Mouse (Mus musculus): Measurements from ENCODE around the gene Tmed9.

Gene Tmed9

DNA sequence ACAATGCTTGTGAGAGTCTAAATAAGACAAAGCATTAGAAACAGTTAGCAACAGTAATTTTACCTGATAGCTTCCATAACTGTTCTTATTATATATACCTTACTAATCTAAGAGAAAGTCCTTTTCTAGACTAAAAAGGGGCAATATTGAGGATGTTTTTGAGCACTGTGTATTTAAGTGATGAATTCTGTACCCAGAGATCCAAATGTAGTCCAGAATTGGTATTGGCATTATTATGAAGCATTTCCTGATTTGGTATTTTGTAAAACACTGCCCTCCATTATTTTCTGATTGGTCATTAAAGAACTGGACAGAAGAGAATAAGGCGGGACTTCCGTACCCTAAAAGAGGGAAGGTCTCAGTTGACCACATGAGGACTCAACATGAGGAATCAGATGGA is at the start of gene Tmed9:
Tmed9 (plus strand) TSS at position 301 of the 400 bp plus-strand sequence.
- no peak for DNase-seq

DNA sequence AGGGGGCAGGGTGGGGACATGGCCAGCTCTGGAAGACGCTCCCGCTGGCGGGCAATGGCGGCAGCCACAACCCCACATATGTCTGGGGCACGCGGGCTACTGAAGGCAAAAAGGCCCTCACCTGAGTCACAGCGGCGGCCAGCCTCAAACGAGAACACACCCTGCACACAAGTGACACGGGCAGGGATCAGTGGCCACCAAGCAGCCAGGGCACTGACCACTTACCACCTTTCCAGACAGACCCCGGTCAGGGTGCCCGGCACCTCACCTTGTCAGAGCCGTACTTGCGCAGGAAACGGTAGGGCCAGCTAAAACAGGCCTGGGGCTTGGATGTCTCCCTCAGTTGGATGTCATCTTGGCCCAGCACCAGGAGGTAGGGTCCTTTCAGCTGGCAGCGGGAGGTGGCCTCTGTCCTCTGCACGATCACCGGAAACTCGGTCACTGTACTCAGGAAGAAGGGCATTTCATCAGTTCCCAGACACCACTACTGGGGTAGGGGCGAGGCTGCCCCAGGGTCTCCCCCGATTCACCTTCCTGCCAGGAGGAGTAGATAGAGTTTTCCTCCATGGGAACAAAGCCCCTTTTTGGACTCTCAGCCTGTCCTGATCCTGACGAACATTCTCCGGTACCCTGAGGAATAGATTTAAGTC is 49.5 kb upstream of the Tmed9 start:
- DNase-seq = no peak

DNA sequence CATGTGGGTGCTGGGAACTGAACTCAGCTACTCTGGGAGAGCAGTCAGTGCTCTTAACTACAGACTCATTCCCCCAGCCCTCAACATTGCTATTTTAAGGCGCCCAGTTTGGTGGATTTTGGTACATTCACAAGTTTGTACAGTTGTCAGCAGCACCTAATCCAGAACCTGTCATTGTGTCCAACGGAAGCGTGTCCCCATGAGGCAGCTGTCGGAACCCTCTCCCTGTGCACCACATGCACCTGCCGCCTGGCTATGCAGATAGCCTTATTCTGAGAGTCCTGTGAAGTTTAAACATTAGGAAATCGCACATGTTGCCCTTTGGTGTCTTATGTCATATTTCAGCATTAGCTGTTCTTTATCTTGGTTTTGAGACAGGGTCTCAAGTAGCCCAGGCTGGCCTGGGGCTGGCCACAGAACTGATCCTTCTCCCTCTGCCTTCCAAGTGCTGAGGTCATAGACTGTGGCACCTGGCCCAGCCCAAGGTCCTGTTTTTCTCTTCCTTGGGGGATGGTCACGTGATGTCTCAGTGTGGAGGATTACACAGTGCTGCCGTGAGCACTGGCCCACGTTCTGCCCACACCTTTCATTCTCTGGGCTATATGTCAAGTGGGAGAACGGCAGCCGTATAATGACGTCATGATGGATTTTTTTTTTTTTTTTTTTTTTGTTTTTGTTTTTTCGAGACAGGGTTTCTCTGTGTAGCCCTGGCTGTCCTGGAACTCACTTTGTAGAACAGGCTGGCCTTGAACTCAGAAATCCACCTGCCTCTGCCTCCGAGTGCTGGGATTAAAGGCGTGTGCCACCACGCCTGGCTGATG is 47.6 kb upstream of the Tmed9 start:
- peak; percentile 17 for DNase-seq

DNA sequence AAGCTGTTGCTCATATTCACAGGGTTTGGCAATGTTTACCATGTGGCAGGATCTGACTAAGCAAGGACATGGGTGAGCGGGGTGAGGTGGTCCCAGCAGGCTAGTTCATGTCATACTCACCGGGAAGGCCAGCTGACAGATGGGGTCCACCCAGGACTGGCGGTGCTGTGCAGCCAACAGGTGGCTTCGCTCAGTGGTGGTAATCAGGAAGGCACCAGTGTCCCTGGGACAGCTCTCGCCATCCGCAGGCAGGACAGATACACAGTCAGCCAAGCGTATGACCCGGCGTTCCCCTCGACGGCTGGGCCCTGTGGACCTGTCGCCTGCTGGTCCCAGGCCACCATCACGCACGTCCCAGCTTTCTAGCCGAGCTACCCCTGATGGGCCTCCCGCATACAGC is 46.3 kb upstream of the Tmed9 start:
- no peak for DNase-seq

DNA sequence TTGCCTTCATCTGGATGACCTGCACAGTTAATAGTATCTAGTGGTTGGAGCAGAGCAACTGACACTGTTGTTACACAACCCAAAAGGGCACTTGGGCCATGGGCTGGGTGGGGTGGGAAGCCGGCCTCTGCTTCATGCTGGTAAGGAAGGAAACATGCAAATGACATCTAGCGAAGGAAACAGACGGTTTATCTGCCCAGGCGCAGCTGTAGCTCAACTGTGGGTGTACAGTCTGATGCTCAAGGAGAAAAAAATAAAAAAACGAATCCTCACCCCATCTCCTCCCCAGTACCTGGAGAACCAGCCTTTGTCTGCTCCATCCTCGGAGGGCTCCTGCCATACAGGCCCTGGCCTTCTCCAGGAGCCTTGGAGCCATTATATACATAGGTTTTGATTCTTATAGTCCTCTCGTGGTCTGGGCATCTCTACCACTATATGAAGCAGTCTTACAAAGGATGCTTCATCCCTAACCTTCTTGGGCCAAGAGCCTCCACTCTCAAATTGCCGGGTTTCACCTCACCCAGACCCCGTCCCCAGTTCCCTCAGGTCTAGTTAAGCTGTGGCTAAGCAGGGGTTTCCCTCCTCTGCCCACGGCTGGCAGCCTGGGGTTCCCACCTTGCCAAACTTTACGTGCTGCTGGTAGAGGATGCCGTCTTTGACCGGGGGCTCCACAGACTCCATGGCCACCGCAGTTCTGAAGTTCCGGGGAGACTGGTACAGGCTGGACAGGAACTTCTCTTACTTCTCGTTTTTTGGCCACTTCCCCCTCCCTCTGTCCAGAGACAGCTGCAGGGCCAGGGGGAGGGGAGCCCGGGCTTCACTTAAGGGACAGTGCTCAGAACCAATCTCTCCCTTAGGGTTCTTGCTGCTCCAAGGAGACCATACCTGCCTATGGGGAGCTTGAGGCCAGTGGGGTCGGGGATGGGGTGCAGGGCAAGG is 45.4 kb upstream of the Tmed9 start:
- peak; percentile 15 for DNase-seq

DNA sequence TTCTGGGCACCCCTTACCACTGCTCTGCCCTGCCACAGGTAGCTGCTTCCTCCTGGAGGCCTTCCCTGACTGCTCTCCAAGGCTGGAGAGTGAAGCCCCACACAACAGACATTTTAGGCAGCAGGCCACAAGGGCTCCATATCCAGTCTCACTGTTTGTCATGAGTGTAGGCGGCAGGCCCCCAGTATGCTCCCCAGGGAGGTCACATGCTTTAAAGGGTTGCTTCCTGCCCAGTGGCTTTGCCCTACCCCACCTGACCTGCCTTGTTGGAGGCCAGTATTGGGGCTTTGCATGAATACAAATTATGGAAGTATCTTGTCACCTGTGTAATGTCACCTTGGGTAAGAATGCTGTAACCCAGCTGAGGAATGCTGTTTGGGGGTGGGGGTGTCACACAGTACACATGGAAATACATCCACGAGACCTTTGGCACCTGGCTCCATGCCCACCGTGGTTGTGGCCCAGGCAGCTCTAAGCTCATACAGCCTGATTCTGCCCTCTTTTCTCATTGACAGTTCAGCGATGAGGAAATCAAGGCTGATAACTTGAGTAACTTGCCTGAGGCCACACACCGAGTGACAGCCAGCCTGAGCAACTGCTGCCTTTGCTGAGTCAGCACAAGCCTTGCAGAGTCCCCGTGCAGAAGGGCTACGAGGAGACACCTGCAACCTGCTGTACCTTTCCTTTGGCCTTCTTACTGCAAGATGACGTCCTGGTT is 44.2 kb upstream of the Tmed9 start, which contains the start of gene Dok3:
Dok3 (minus strand) TSS at position 99 of the 718 bp plus-strand sequence.
- DNase-seq = peak; percentile 31

DNA sequence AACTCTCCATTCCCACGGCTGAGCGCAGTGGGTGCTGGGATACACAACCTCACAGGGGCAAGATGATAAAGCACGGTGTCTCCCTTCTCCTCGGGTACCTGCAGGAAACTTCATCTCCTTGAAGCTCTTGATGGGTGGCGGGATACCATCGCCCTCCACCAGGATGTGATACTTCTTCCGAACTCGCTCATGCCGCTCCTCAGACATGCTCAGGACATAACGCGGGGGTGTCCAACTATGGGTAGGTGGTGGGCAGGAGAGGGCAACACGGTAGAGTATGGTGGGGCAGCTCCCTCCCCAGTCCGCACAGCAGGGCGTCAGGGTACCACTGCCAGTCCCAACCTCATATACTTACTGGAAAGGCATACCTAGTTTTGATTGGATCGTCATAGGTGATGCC is 38.3 kb upstream of the Tmed9 start:
- no peak for DNase-seq

DNA sequence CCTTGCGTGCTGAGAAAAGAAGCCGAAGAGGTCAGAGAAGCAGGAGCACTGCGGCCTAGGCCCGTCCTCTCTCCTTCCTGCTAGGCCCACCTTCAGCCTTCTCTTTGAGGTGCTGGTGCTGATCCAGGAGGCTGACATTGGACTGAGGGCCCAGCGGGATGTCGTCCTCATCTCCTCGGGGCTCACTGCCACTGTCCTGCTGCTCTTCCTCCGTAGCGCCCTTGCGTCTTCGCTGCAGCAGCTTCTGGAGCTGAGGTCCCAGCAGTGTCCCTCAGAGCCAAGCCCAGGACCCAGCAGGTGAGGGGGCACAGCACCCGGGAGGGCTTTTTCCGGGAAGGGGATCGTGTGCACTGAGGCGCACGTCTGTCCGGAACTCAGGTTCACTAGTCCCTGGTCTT is 37.7 kb upstream of the Tmed9 start:
- no peak for DNase-seq

DNA sequence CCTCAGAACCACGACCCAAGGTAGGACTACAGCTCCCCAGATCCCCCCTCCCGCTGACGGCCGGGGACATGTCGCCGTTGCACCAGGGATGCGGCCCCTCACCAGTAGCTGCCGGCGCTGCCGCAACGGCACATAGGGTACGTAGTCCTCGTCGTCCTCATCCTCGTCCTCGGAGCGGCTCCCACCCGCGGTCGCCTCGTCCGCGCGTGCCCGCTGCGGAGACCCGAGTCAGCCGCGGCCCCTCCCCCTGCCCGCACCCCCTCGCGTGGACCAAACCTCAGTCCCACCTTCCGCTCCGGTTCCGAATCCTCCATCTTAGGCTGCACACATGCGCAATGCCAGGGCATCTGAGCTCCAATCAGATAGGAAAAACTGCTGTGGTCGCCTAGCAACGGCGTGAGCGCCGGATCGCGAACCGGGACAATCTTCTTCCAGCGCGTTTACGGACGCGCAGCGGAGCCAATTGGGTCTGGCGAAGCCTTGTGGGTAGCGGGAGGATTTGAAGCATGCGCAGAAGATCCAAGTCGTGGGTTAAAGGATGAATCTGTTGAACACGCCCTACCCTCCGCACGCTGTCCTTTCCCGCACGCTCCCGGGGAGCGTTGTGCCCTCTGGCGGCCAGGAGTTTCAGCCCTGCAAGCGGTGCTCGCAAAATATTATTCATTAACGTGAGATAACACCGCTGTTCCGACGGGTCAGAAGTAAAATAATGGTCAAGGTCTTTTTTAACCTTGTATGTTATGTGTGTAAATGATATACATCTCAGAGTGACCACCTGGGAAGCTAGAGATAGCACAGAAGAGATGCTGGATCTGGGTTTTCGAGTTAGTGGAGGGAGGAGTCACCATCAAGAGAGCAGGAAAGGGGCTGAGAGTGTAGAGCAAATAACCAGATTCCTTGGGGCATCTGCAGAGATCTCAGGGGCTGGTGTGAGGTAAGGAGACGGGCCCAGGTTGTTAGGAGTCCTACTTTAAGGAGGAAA is 37.0 kb upstream of the Tmed9 start, which contains the start of gene Ddx41:
Ddx41 (minus strand) TSS at position 465 of the 982 bp plus-strand sequence.
- DNase-seq = peak; percentile 100

DNA sequence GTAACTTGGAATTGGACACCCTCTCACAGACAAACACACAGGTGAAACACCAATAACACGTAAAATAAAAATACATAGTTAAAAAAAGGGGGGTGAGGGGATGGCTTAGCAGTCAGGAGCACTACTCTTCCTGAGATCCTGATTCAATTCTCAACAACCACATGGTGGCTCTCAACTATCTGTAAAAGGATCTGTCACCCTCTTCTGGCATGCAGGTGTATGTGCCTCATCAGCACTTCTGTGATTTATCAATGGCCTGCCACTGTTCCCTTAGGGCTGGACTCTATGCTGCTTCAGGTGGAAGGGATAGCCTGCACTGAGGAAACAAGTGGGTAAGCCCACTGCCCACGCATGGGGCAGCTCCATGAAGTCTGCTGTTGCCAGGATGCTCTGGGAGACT is 32.6 kb upstream of the Tmed9 start:
- DNase-seq = peak; percentile 50

DNA sequence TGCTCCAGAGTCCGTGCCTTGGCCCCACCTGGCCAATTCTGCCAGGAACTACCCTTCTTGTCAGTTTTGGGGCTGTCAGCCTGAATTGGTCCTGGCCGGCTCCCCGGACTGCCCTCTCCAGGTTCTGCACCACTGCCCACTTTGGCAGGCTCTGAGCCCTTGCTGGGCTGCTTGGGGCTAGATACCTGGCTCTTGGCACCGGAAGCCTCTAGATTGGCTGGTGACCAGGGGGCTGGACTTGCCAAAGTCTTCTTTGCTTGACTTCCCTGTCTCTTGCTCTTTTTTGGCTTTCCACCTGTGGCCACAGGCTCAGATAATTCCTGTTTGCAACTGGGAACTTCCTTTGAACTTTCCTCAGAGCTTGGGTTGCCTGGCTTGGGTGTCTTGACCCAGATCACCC is 30.6 kb upstream of the Tmed9 start:
- peak; percentile 98 for DNase-seq

DNA sequence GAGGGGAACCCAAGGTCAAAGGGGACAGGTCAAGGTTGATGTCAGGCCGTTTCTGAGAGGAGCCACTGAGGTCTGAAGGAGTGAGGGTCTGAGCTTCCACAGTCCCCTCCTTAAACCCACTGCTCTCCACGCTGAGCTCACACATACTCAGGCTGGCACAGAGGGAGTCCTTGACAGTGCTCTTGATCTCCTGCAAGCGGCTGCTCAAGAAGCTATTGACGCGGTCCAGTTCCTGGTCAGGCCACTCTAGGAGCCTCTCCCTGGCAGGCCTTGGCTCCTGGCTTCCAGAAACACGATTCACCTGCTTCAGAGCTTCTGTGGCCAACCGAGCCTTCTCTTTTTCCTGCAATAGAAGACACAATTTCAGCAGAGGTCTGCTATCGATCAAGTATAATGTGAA is 30.1 kb upstream of the Tmed9 start:
- DNase-seq = no peak

DNA sequence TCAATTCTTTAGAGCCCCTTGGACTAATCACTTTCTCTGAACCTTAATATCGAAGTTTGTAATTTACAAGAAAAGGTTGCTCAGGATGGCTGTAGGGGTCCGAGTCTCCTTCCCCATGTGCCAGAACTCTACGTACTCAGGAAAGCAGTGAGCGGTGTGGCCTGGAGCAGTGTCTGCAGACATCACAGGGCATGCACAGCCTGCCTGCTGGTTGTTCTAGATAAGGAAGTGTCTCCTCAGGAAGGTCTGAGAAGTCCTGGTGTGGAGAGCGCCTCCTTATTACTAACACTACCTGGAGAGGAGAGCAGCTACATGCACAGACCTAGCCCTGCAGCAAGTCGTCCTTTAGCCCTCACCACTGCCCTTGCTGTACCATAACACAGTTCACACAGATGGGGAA is 28.7 kb upstream of the Tmed9 start:
- no peak for DNase-seq

DNA sequence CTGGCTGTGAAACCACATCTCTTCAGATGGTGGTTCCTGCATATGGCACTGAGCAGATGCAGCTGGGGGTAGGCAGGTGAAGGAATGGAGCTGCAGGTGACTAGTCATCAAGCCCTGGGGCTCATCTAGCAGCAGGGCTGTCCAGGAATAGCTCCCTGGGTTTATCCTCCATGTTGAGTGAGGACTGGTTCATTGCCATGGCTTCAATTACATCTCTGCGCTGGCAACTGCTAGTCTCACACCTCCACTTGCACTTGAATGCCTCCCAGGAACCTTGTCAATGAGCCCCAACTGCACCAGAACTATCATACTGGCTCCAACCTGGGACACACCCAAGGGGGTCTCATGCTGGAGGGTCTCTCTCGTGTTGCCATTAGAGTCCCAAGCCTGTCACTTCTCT is 25.6 kb upstream of the Tmed9 start:
- no peak for DNase-seq

DNA sequence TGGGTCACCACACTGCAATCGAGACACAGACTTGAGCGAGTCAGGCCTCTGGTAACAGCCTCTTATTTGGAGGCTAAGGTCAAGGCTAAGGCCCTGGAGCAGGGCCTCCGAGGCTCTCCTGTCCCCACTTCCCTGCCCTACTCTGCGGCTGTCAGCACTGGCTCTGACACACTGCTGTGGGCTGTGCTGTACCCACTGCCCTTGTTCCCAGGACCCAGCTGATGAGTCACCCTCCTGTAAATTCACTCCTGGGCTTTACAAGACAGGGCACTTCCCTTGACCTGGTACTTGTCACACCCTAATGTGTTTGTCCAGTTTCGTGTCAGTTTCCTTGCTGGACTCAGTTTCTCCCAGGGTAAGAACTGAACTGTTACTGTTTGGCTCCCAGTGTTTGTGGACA is 25.1 kb upstream of the Tmed9 start:
- no peak for DNase-seq

DNA sequence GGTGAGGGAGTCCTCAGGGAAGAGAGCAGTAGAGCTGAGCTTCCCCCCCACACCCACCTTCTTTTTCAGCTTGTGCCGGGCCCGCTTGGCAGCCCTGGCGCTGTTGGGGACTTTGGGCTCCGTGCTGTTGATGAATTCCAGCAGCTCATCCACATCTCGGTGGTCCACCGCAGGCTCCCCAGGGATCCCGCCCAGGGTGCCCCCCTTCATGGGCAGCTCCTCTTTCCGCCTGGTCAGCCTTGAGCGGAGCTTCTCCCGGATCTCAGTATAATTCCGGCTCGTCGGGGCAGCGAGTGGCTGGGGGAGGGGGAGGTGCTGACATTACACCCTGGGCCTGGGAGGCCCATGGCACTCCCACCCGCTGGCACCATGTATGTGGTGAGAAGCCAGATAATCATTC is 24.5 kb upstream of the Tmed9 start:
- DNase-seq = no peak

DNA sequence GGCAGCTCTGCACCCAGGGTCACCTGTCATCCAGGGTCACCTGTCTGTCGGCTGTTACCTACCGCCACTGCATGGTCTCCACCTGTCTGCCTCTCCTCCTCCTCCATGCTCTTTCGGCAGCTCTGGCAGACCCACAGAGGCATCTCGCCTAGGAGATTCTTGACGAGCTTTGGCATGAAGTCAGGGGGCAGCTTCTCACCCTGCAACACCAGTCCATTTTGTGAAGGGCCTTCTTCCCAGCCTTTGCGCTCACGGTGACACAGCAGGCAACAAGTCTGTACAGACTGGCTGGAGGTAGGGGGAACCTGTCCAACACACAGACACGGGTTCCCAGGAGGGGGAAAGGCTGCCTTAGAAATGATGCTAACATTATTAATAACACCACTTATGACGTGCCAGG is 17.6 kb upstream of the Tmed9 start:
- DNase-seq = no peak

DNA sequence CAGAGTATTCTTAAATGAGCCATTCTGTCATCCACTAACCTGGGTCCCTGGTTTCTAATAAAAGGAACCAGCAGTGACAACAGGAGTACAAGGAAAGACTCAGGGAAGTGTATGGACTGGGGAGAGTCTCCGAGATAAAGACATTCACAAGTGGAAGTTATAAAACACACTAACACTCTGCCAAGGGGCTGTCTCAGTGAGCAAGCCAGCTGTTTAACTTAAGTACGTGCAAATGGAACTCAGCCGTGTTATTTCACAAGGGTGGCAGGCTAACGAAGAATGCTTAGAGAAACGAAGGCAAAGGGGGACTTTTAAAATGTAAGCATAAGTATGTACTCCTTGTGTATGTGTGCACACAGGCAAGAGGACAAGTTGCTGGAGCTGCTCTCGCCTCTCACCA is 16.0 kb upstream of the Tmed9 start:
- no peak for DNase-seq

DNA sequence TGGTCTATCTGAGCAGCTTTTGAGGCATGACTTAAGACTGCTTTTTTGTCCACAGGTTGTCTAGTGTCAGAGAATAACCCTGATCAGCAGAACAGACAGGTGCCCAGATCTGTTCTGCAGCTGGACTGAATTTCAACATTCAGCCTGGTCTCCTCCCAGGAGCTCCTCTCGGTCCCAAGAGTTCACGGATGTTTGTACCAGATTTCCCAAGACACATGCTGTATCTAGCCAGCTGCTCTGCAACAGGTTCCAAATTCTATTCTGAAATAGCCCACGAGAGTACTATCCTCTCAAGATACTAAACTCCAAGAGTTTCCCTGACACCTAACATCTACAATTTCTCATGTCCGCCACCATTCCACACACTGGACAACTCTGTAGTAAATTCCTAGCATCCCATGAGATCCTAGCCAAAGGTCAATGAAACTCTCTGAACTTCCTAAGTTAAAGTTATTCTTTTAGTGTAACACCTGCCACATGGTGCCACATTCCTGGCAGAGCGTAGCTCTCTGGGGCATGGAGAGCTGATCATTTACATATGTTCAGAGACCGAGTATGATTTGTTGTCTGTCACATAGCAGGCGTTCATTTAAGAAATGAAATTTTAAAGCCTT is 10.2 kb upstream of the Tmed9 start:
- DNase-seq = peak; percentile 36

DNA sequence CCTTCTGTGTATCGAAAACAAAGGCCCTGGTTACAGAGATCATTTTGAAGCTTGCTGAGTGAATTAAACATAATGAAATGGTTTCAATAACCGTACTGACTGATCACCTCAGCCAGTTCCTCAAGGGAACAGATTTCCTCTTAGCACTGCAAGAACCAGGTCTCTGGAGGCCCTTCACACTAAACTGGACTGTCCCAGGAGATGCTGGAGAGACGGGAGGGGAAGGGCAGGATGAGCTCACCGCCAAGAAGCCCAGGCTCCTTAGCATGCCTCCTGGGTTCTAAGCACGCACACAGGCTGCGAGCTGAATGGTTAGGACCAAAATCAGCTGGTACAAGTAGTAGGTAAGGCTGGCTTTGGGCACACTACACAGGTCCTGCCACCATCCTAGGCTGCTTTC is 6.5 kb upstream of the Tmed9 start:
- DNase-seq = no peak

DNA sequence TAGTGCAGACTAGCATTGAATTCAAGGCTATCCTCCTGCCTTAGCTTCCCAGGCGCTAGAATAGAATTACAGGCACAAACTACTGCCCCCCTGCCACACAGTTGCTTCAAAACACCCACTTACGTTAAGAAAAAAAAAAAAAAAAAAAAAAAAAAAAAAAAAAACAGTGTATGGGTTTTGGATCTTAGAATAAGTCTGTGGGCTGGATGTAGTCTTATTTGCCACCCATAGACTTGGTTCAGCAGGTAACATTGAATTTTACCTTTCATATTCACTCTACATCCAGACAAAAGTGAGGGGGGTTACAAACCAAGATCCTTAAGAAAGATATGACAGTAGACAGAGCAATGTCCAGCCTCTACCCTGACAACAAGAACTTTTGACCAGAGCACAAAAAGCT is 5.6 kb upstream of the Tmed9 start:
- DNase-seq = no peak
